Mouse (Mus musculus) MEL (cell line): Measurements from ENCODE around the gene Cc2d2b. TPM values are rescaled to one million over a fixed set of nuclear protein-coding genes. Genes with fewer than 3 reads are reported as not detected.

ENCODE experiments used
- DNase-seq: peaks from one replicate; pipeline ENCODE4 v3.0.0; 2011; ENCODE audit warnings: low read depth, low spot score
- H3K27ac ChIP-seq: 2 replicates; pipeline ENCODE4 v1.5.1; 2012; ENCODE audit warnings: low read depth, mild to moderate bottlenecking, control low read depth, low read length, moderate library complexity; ENCODE audit not compliant: control insufficient read depth
- H3K27me3 ChIP-seq, 2 experiments: fragments of 150-350 bp in 1 of 2; sonication (generic) in 1 of 2; 2 replicates each; pipeline ENCODE4 v1.6.1; 2012; ENCODE audit warnings: low read length in 2 of 2, mild to moderate bottlenecking in 2 of 2, improper control_type of control experiment in 1 of 2, moderate library complexity in 1 of 2; ENCODE audit not compliant: insufficient read depth in 2 of 2, control insufficient read depth in 1 of 2
- H3K36me3 ChIP-seq, 2 experiments: 2 replicates each; pipeline ENCODE4 v1.6.1; 2012 to 2014; ENCODE audit warnings: low read length in 2 of 2, improper control_type of control experiment in 1 of 2, inconsistent platforms in 1 of 2, mild to moderate bottlenecking in 1 of 2; ENCODE audit not compliant: insufficient read depth in 2 of 2, control insufficient read depth in 1 of 2
- H3K4me1 ChIP-seq, 2 experiments: fragments of 150-350 bp in 1 of 2; sonication (generic) in 1 of 2; 2 replicates each; pipeline ENCODE4 v1.6.1; 2012; ENCODE audit warnings: low read length in 2 of 2, improper control_type of control experiment in 1 of 2, mild to moderate bottlenecking in 1 of 2; ENCODE audit not compliant: insufficient read depth in 2 of 2, control insufficient read depth in 1 of 2
- H3K4me3 ChIP-seq, 2 experiments: fragments of 150-350 bp in 1 of 2; sonication (generic) in 1 of 2; 2 replicates each; pipeline ENCODE4 v1.5.1; 2012; ENCODE audit warnings: low read depth in 2 of 2, low read length in 2 of 2, mild to moderate bottlenecking in 2 of 2, moderate library complexity in 2 of 2, control low read depth in 1 of 2, improper control_type of control experiment in 1 of 2; ENCODE audit not compliant: control insufficient read depth in 1 of 2, insufficient read depth in 1 of 2
- H3K79me2 ChIP-seq: 2 replicates; pipeline ENCODE4 v1.6.1; 2012; ENCODE audit warnings: mild to moderate bottlenecking, low read length, moderate library complexity; ENCODE audit not compliant: control insufficient read depth, poor library complexity, insufficient read depth
- H3K9ac ChIP-seq: 2 replicates; pipeline ENCODE4 v1.6.1; 2012; ENCODE audit warnings: low read depth, mild to moderate bottlenecking, control low read depth, low read length, moderate library complexity; ENCODE audit not compliant: control insufficient read depth, poor library complexity, severe bottlenecking
- H3K9me3 ChIP-seq: fragments of 150-350 bp; sonication (generic); replicated peaks from 2 replicates; pipeline ENCODE4 v1.6.1; 2012; ENCODE audit warnings: mild to moderate bottlenecking, low read length, improper control_type of control experiment, moderate library complexity; ENCODE audit not compliant: insufficient read depth
- BHLHE40 ChIP-seq: IDR thresholded peaks from 2 replicates; pipeline ENCODE4 v1.6.1; 2012; ENCODE audit warnings: low read depth, mild to moderate bottlenecking, inconsistent platforms, low read length, improper control_type of control experiment, borderline replicate concordance
- CHD2 ChIP-seq: IDR thresholded peaks from 2 replicates; pipeline ENCODE4 v1.6.1; 2011; ENCODE audit warnings: low read length, improper control_type of control experiment
- CTCF ChIP-seq, 3 experiments: IDR thresholded peaks in 2 of 3; conservative IDR thresholded peaks in 1 of 3; 2 replicates each; pipeline ENCODE4 v1.5.1; 2011 to 2012; ENCODE audit warnings: low read length in 3 of 3, low read depth in 2 of 3, mild to moderate bottlenecking in 2 of 3, improper control_type of control experiment in 1 of 3, inconsistent platforms in 1 of 3, mixed read lengths in 1 of 3, moderate library complexity in 1 of 3; ENCODE audit not compliant: control insufficient read depth in 1 of 3, insufficient read depth in 1 of 3, poor library complexity in 1 of 3, severe bottlenecking in 1 of 3
- EP300 ChIP-seq, 2 experiments: IDR thresholded peaks; 2 replicates each; pipeline ENCODE4 v1.6.1; 2011; ENCODE audit warnings: improper control_type of control experiment in 2 of 2, low read length in 2 of 2, low read depth in 1 of 2, mild to moderate bottlenecking in 1 of 2
- ETS1 ChIP-seq: IDR thresholded peaks from 2 replicates; pipeline ENCODE4 v1.6.1; 2012; ENCODE audit warnings: low read depth, mild to moderate bottlenecking, inconsistent platforms, low read length, improper control_type of control experiment, moderate library complexity
- GATA1 ChIP-seq: IDR thresholded peaks from 2 replicates; pipeline ENCODE4 v1.6.1; 2011; ENCODE audit warnings: low read depth, low read length, improper control_type of control experiment
- KAT2A ChIP-seq: conservative IDR thresholded peaks from 2 replicates; pipeline ENCODE4 v1.6.1; 2012; ENCODE audit warnings: low read depth, low read length, improper control_type of control experiment, inconsistent platforms
- MAFK ChIP-seq: IDR thresholded peaks from 2 replicates; pipeline ENCODE4 v1.6.1; 2011; ENCODE audit warnings: low read depth, mild to moderate bottlenecking, low read length, improper control_type of control experiment, borderline replicate concordance
- MYB ChIP-seq: IDR thresholded peaks from 2 replicates; pipeline ENCODE4 v1.6.1; 2011; ENCODE audit warnings: mild to moderate bottlenecking, low read depth, low read length, improper control_type of control experiment
- NELFE ChIP-seq: IDR thresholded peaks from 2 replicates; pipeline ENCODE4 v1.6.1; 2011; ENCODE audit warnings: low read depth, low read length, improper control_type of control experiment
- SIN3A ChIP-seq: IDR thresholded peaks from 2 replicates; pipeline ENCODE4 v1.6.1; 2012; ENCODE audit warnings: low read length, improper control_type of control experiment, inconsistent platforms
- TAL1 ChIP-seq: IDR thresholded peaks from 2 replicates; pipeline ENCODE4 v1.6.1; 2012; ENCODE audit warnings: mild to moderate bottlenecking, inconsistent platforms, low read length, moderate library complexity, mixed read lengths
- TBP ChIP-seq: IDR thresholded peaks from 2 replicates; pipeline ENCODE4 v1.8.0; 2011; ENCODE audit warnings: low read depth, low read length, improper control_type of control experiment
- TCF12 ChIP-seq: IDR thresholded peaks from 2 replicates; pipeline ENCODE4 v1.6.1; 2014; ENCODE audit warnings: low read depth, mild to moderate bottlenecking, inconsistent platforms, low read length, improper control_type of control experiment, moderate library complexity
- USF1 ChIP-seq: IDR thresholded peaks from 2 replicates; pipeline ENCODE4 v1.6.1; 2014; ENCODE audit warnings: low read depth, mild to moderate bottlenecking, inconsistent platforms, low read length, improper control_type of control experiment, moderate library complexity
- ZC3H11A ChIP-seq: IDR thresholded peaks from 2 replicates; pipeline ENCODE4 v1.6.1; 2012; ENCODE audit warnings: low read depth, mild to moderate bottlenecking, inconsistent platforms, low read length, improper control_type of control experiment
- ZMIZ1 ChIP-seq: IDR thresholded peaks from 2 replicates; pipeline ENCODE4 v1.6.1; 2012; ENCODE audit warnings: low read depth, mild to moderate bottlenecking, inconsistent platforms, low read length, improper control_type of control experiment, moderate library complexity
- polyA plus RNA-seq, 2 experiments: library from polyadenylated mRNA; stranded (reverse) in 1 of 2; unstranded in 1 of 2; fragments of >175 nt in 1 of 2; fragments of >200 nt in 1 of 2; gene quantifications; 2 replicates each; pipeline versions ENCODE4 v1.2.1 to v1.2.4; 2012; ENCODE audit warnings: low replicate concordance in 2 of 2, low read depth in 1 of 2; ENCODE audit not compliant: insufficient read length in 2 of 2, insufficient read depth in 1 of 2, missing spikeins in 1 of 2
- total RNA-seq: library from RNA; depleted of rRNA; stranded (reverse); fragments of 300-350 nt; gene quantifications from 2 replicates; pipeline ENCODE4 v1.2.3, GENCODE M21; 2012

The Cc2d2b gene
- total and polyA plus RNA-seq, 3 experiments = not detected

DNA sequence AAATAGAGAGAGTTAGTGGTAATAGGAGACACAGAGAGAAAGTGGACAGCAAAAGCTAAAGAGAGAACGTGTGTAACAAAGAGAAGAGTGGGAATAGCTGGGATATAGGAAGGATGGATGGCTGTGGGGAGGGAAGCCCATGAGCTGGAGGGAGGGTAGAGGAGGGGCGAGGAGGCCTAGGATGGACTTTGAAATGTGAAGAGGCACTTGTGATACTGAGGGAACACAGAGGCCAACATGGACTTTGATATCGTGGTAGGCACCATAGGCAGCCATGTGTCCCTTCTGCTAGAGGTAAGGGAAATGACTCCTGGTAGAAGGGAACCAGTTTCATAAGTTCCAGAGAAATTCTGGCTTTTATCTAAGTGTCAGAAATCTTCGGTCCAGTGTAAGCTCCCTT, 63.3 kb downstream of the Cc2d2b start:
- Histone ChIP-seq H3K36me3 (peaks cover 0 to 7% of the 10 kb centered on the region in 2 experiments; a peak in 2 of 4 replicates), H3K4me1 (peaks cover 2 to 11% of the 10 kb centered on the region in 2 experiments; a peak in 3 of 4 replicates)
- no peak for TF ChIP-seq KAT2A
- TF ChIP-seq NELFE = no peak
- no peak for TF ChIP-seq TBP
- TF ChIP-seq MYB = no peak
- TF ChIP-seq CTCF (IDR thresholded peaks at IDR 0.05 in 2 of 3, conservative IDR thresholded peaks at IDR 0.05 in 1 of 3; ENCODE audit: control insufficient read depth in 1 of 3, insufficient read depth in 1 of 3, low read depth in 2 of 3, low read length in 3 of 3, poor library complexity in 1 of 3, severe bottlenecking in 1 of 3) = no peak
- no peak for TF ChIP-seq SIN3A
- TF ChIP-seq, all 39 proteins: peak for 0
- Histone ChIP-seq H3K9ac (no peak overlapping the region), H3K27ac (no peak overlapping the region), H3K9me3 (no peaks in the 10 kb centered on the region), H3K79me2 (no peaks in the 10 kb centered on the region), H3K4me3 (no peak overlapping the region), H3K27me3 (0 out of 4 replicates have a peak, but pooled peaks cover 0 to 3% of the 10 kb centered on the region in 2 experiments)
- DNase-seq = no peak

DNA sequence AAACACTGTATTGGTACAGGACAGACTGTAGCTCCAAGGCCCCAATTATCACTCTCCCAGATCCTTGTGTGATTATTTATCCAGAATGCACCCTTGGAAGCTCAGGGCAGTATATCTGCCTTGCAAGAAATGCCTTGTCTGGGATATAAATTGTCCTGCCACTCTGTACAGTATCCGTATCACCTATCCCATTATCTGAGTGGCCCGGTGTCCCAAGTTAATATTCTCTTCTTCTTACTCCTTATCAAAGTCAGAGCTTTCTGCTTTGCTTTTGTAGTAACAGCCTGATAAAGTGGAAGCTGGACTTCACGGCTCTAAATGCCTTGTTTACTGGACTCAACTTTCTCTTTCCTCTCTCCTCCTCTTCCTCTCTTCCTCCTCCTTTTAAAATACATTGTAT, 64.2 kb downstream of the Cc2d2b start:
- Histone ChIP-seq H3K9ac (no peak overlapping the region), H3K4me1 (peaks cover 4 to 14% of the 10 kb centered on the region in 2 experiments), H3K9me3 (no peaks in the 10 kb centered on the region), H3K4me3 (peak overlapping the region; percentile 13 to 17; a peak in 2 of 4 replicates), H3K36me3 (peaks cover 0 to 11% of the 10 kb centered on the region in 2 experiments; a peak in 2 of 4 replicates), H3K27ac (no peak overlapping the region; the same call in 1 of the 2 replicates), H3K27me3 (0 out of 4 replicates have a peak, but pooled peaks cover 0 to 3% of the 10 kb centered on the region in 2 experiments), H3K79me2 (no peaks in the 10 kb centered on the region)
- TF ChIP-seq GATA1 (peak; percentile 27; the same call in 1 of the 2 replicates), CHD2 (no peak)
- peak; percentile 11 for DNase-seq

DNA sequence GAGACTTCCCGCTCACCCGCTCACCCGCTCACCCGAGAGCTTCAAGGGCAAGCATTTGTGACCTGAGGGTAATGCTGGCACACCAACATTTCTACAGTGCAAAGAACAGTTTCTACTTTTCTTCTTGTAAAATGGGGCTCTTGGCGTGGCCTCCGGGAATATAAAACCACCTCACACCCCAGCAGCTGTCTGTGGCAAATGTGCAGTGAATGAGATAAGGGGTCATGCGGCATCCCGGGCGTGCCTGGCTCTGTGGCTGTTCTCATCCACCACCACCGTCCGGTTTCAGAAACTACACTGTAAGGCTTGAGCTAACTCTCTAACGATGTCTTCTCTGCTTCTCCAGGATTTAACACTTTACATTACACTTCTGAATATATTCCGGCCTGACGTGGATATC, 64.8 kb downstream of the Cc2d2b start:
- no peak for TF ChIP-seq MAFK
- peak; percentile 91 for TF ChIP-seq TAL1
- no peak for TF ChIP-seq ZMIZ1
- peak; percentile 60; the same call in 1 of the 2 replicates for TF ChIP-seq TCF12
- TF ChIP-seq EP300 (IDR thresholded peaks at IDR 0.05; ENCODE audit: low read depth in 1 of 2, low read length in 2 of 2) = peak; percentile 44 to 68; a peak in 3 of 4 replicates
- TF ChIP-seq BHLHE40 = peak; percentile 51; the same call in 1 of the 2 replicates
- no peak for TF ChIP-seq ZC3H11A
- no peak for TF ChIP-seq NELFE
- peak; percentile 51; the same call in 1 of the 2 replicates for TF ChIP-seq ETS1
- no peak for TF ChIP-seq USF1
- TF ChIP-seq GATA1 = peak; percentile 45; the same call in 1 of the 2 replicates
- no peak overlapping the region; the same call in 1 of the 2 replicates for H3K27ac ChIP-seq
- no peaks in the 10 kb centered on the region for H3K9me3 ChIP-seq
- peak overlapping the region; percentile 23 for H3K9ac ChIP-seq
- H3K36me3 ChIP-seq = peaks cover 0 to 14% of the 10 kb centered on the region in 2 experiments; a peak in 2 of 4 replicates
- peaks cover 4 to 20% of the 10 kb centered on the region in 2 experiments for H3K4me1 ChIP-seq
- 0 out of 4 replicates have a peak, but pooled peaks cover 0 to 3% of the 10 kb centered on the region in 2 experiments for H3K27me3 ChIP-seq
- DNase-seq = peak; percentile 61
- no peaks in the 10 kb centered on the region for H3K79me2 ChIP-seq
- H3K4me3 ChIP-seq = peak overlapping the region in 1 of 2 experiments; percentile 17; a peak in 1 of 4 replicates
